Mouse (Mus musculus) embryonic facial prominence, embryonic 13.5 days (tissue): ENCODE data around the gene Stard13. TPM values are rescaled to one million over a fixed set of nuclear protein-coding genes. Genes with fewer than 3 reads are reported as not detected.

Experiments used
- ATAC-seq: fragments of 200-750 bp; cut with Nextera tagmentation; 2 replicates; pipeline ENCODE4 v1.8.0; 2017; ENCODE audit warnings: low read depth; ENCODE audit not compliant: insufficient number of reproducible peaks, insufficient read depth, low FRiP score, low TSS enrichment
- H3K27ac ChIP-seq: fragments of 300-500 bp; sonication (generic); 2 replicates; pipeline ENCODE4 v1.5.1; 2015; ENCODE audit warnings: moderate library complexity, mild to moderate bottlenecking, inconsistent platforms
- H3K27me3 ChIP-seq: fragments of 300-500 bp; sonication (generic); 2 replicates; pipeline ENCODE4 v1.6.1; 2015; ENCODE audit warnings: mild to moderate bottlenecking, inconsistent platforms
- H3K36me3 ChIP-seq: fragments of 300-500 bp; sonication (generic); 2 replicates; pipeline ENCODE4 v1.6.1; 2015; ENCODE audit warnings: mild to moderate bottlenecking, inconsistent platforms
- H3K4me1 ChIP-seq: fragments of 300-500 bp; sonication (generic); 2 replicates; pipeline ENCODE4 v1.6.1; 2015; ENCODE audit warnings: inconsistent platforms
- H3K4me2 ChIP-seq: fragments of 300-500 bp; sonication (generic); 2 replicates; pipeline ENCODE4 v1.6.1; 2015; ENCODE audit warnings: moderate library complexity, mild to moderate bottlenecking, inconsistent platforms
- H3K4me3 ChIP-seq: fragments of 300-500 bp; sonication (generic); 2 replicates; pipeline ENCODE4 v1.5.1; 2015; ENCODE audit warnings: mild to moderate bottlenecking, inconsistent platforms
- H3K9ac ChIP-seq: fragments of 300-500 bp; sonication (generic); 2 replicates; pipeline ENCODE4 v1.6.1; 2015; ENCODE audit warnings: mild to moderate bottlenecking, inconsistent platforms
- H3K9me3 ChIP-seq: fragments of 300-500 bp; sonication (generic); 2 replicates; pipeline ENCODE4 v1.6.1; 2016; ENCODE audit warnings: inconsistent platforms
- WGBS: fragments of 180-500 bp; shearing (Covaris S2); methylation state at CpG from one replicate; pipeline ENCODE4 v1.1.7; 2015; ENCODE audit warnings: mixed read lengths; 5-methylcytosine and 5-hydroxymethylcytosine counted together
- polyA plus RNA-seq: library from polyadenylated mRNA; unstranded; fragments of >200 nt; fragmentation: Nextera tagmentation; extraction: Ambion mirVana; gene quantifications from 2 replicates; pipeline ENCODE4 v1.2.1, GENCODE M21; 2015

Stard13 gene
- polyA plus RNA-seq, 1 experiment from 2014 or later = 6.4 TPM

DNA sequence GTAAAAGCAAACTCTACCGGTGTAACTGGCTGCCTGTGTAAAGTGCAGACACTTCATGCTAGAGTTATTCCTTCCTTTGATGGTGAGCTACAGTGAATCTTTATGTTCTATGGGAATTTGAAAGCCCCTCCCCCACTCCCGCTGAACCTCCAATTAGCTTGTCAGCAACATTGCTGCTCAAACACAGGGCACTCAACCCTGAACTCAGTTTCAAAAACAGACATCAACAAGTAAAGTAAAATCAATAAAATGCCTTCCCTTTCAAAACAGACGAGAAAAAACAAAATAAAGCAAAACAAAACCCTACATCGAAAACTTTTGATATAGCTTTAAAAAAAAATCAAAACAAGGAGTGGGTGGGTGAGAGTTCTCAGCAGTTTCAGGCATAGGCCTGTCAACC is 79.6 kb downstream of the Stard13 start:
- no peaks in the 10 kb centered on the region for H3K36me3 ChIP-seq
- WGBS = 52% methylated on average over 4 of the region's 4 CpGs
- H3K27me3 ChIP-seq = no peaks in the 10 kb centered on the region
- no peak overlapping the region for H3K9ac ChIP-seq
- no peak overlapping the region for H3K4me3 ChIP-seq
- no peak overlapping the region for H3K27ac ChIP-seq
- H3K4me2 ChIP-seq = no peak overlapping the region
- ATAC-seq = no peak
- no peaks in the 10 kb centered on the region for H3K9me3 ChIP-seq
- H3K4me1 ChIP-seq = peaks cover 19% of the 10 kb centered on the region

DNA sequence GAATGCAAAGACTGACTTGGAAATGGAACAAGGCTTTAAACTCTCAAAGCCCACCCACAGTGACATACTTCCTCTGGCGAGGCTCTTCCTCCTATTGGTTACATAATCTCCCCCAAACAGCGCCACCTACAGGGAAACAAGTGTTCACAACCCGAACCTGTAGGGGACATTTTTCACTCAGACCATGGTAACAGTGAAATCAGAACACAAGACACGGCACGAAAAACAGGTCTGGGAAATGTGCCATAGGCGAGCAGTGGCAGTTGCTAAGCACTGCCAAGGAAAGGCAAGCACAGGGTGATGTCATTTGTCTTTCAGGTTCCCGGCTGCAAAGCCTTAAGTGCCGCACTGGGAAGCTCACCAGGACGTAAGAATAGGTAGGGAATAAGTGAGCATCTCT is 82.1 kb downstream of the Stard13 start:
- H3K36me3 ChIP-seq = no peaks in the 10 kb centered on the region
- no peak for ATAC-seq
- WGBS = 88% methylated on average over 9 of the region's 9 CpGs
- H3K9me3 ChIP-seq = no peaks in the 10 kb centered on the region
- no peaks in the 10 kb centered on the region for H3K27me3 ChIP-seq
- H3K27ac ChIP-seq = no peak overlapping the region
- H3K4me1 ChIP-seq = peaks cover 20% of the 10 kb centered on the region
- no peak overlapping the region for H3K4me3 ChIP-seq
- H3K4me2 ChIP-seq = no peak overlapping the region
- no peak overlapping the region for H3K9ac ChIP-seq

DNA sequence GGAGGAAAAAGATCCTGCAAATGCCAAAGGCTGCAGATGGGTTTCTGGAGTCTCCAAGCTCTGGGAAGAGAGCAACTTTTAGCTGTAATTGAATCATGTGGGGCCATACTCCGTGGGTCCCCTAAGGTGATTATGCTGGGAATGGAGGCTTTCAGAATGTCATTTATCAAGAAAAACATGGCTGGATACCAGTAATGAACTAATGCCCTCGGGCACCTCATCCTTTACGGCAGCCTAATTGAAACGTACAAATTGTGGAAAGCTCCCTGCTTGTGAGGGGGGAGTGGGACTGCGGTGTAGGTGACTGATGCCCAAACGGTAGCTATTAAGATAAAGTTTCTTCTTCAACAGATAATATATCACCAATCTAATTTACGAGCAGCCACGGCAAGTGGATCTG is 84.1 kb downstream of the Stard13 start:
- Histone ChIP-seq H3K36me3 (no peaks in the 10 kb centered on the region), H3K4me1 (peaks cover 8% of the 10 kb centered on the region), H3K27me3 (no peaks in the 10 kb centered on the region), H3K4me3 (no peak overlapping the region), H3K4me2 (no peak overlapping the region), H3K27ac (no peak overlapping the region), H3K9ac (no peak overlapping the region), H3K9me3 (no peaks in the 10 kb centered on the region)
- 15% methylated on average over 8 of the region's 8 CpGs for WGBS
- no peak for ATAC-seq

- Histone ChIP-seq H3K9ac (no peak overlapping the region), H3K4me1 (peaks cover 14% of the 10 kb centered on the region)
- WGBS = 89% methylated on average over 4 of the region's 4 CpGs
Measured at GRCm38 (mm10) chr5:151148079-151148478, 85.6 kb downstream of the Stard13 start.

DNA sequence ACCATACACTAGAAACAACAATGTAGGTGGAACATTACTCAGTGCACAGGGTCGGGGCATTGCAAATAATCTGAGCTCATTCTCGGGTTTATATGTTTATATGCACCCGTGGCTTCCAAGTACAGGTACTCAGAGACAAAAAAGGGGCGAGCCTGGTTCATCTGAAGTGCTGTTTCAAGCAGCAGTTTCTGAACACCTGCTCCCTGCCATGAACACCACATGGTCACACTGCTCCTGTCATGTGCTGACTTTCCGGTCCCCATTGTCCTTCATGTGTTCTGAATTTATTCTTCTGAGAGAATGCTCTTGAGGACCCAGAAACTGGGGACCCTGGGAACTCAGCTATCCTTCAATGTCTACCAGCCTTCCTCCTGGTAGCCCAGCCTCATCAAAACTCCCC is 87.8 kb downstream of the Stard13 start:
- Histone ChIP-seq H3K9ac (no peak overlapping the region), H3K36me3 (no peaks in the 10 kb centered on the region), H3K4me1 (peaks cover 27% of the 10 kb centered on the region), H3K4me2 (no peak overlapping the region), H3K4me3 (no peak overlapping the region), H3K27ac (no peak overlapping the region), H3K9me3 (no peaks in the 10 kb centered on the region), H3K27me3 (no peaks in the 10 kb centered on the region)
- whole genome bisulfite sequencing = 83% methylated on average over 5 of the region's 5 CpGs
- no peak for ATAC-seq

More at GRCm38 (mm10) chr5:151148079-151148478, 85.6 kb downstream of the Stard13 start:
- no peak overlapping the region for H3K4me3 ChIP-seq
- no peaks in the 10 kb centered on the region for H3K27me3 ChIP-seq
- no peak overlapping the region for H3K4me2 ChIP-seq
- no peaks in the 10 kb centered on the region for H3K9me3 ChIP-seq
- no peak overlapping the region for H3K27ac ChIP-seq
- H3K36me3 ChIP-seq = no peaks in the 10 kb centered on the region
- no peak for ATAC-seq

GRCm38 (mm10) chr5:151143955-151144354 is 89.7 kb downstream of the Stard13 start:
- ATAC-seq = no peak
- Histone ChIP-seq H3K4me2 (no peak overlapping the region), H3K27me3 (no peaks in the 10 kb centered on the region), H3K27ac (no peak overlapping the region), H3K4me1 (peaks cover 20% of the 10 kb centered on the region), H3K36me3 (no peaks in the 10 kb centered on the region), H3K4me3 (no peak overlapping the region), H3K9ac (no peak overlapping the region), H3K9me3 (no peaks in the 10 kb centered on the region)
- WGBS = 81% methylated on average over 5 of the region's 5 CpGs

GRCm38 (mm10) chr5:151142671-151143601 is 90.7 kb downstream of the Stard13 start:
- peaks cover 19% of the 10 kb centered on the region for H3K4me1 ChIP-seq
- H3K36me3 ChIP-seq = no peaks in the 10 kb centered on the region
- H3K4me3 ChIP-seq = no peak overlapping the region
- no peak for ATAC-seq
- 17% methylated on average over 11 of the region's 11 CpGs for WGBS
- no peak overlapping the region for H3K4me2 ChIP-seq
- H3K27me3 ChIP-seq = no peaks in the 10 kb centered on the region
- peak overlapping the region; percentile 72 for H3K27ac ChIP-seq
- H3K9me3 ChIP-seq = no peaks in the 10 kb centered on the region
- peak overlapping the region; percentile 46; the same call in 1 of the 2 replicates for H3K9ac ChIP-seq

- H3K36me3 ChIP-seq = no peaks in the 10 kb centered on the region
- no peaks in the 10 kb centered on the region for H3K9me3 ChIP-seq
- no peak overlapping the region for H3K27ac ChIP-seq
- H3K9ac ChIP-seq = no peak overlapping the region
- H3K4me3 ChIP-seq = no peak overlapping the region
- H3K4me2 ChIP-seq = no peak overlapping the region
- no peaks in the 10 kb centered on the region for H3K27me3 ChIP-seq
- H3K4me1 ChIP-seq = peaks cover 19% of the 10 kb centered on the region
- ATAC-seq = no peak
- WGBS = 37% methylated on average over 5 of the region's 5 CpGs
Measured at GRCm38 (mm10) chr5:151142241-151142640, 91.4 kb downstream of the Stard13 start.

GRCm38 (mm10) chr5:151137901-151138300 is 95.7 kb downstream of the Stard13 start:
- Histone ChIP-seq H3K4me1 (peaks cover 29% of the 10 kb centered on the region), H3K27me3 (no peaks in the 10 kb centered on the region), H3K27ac (no peak overlapping the region), H3K4me3 (no peak overlapping the region), H3K9me3 (no peaks in the 10 kb centered on the region), H3K4me2 (no peak overlapping the region), H3K36me3 (no peaks in the 10 kb centered on the region), H3K9ac (no peak overlapping the region)
- 81% methylated on average over 5 of the region's 5 CpGs for WGBS
- no peak for ATAC-seq

- Histone ChIP-seq H3K4me2 (no peak overlapping the region), H3K9ac (no peak overlapping the region), H3K4me3 (no peak overlapping the region), H3K4me1 (peaks cover 24% of the 10 kb centered on the region), H3K27ac (no peak overlapping the region), H3K27me3 (no peaks in the 10 kb centered on the region), H3K36me3 (no peaks in the 10 kb centered on the region), H3K9me3 (no peaks in the 10 kb centered on the region)
- no peak for ATAC-seq
- 57% methylated on average over 4 of the region's 4 CpGs for WGBS
Measured at GRCm38 (mm10) chr5:151137311-151137710, 96.3 kb downstream of the Stard13 start.

GRCm38 (mm10) chr5:151135965-151136364 is 97.7 kb downstream of the Stard13 start:
- Histone ChIP-seq H3K36me3 (no peaks in the 10 kb centered on the region), H3K9ac (no peak overlapping the region), H3K9me3 (no peaks in the 10 kb centered on the region), H3K4me2 (no peak overlapping the region), H3K27ac (peak overlapping the region; percentile 24; the same call in 1 of the 2 replicates), H3K4me1 (peaks cover 17% of the 10 kb centered on the region), H3K4me3 (no peak overlapping the region), H3K27me3 (no peaks in the 10 kb centered on the region)
- ATAC-seq = no peak
- WGBS = 41% methylated on average over 6 of the region's 6 CpGs
